Mouse (Mus musculus): Measurements from ENCODE around the gene Olfr1036.

GRCm38 (mm10) chr2:86087285-86087684 is 13.5 kb downstream of the Olfr1036 start, which contains the start of gene Olfr1037:
- no peak for TF ChIP-seq POLR2A (IDR thresholded peaks at IDR 0.05; ENCODE audit: borderline replicate concordance, control insufficient read depth, low read depth, low read length)
- TF ChIP-seq CTCF (IDR thresholded peaks at IDR 0.05; ENCODE audit: control insufficient read depth, insufficient read depth, low read length) = no peak
